Mouse (Mus musculus): Measurements from ENCODE around the gene Tmem94.

Gene Tmem94

DNA sequence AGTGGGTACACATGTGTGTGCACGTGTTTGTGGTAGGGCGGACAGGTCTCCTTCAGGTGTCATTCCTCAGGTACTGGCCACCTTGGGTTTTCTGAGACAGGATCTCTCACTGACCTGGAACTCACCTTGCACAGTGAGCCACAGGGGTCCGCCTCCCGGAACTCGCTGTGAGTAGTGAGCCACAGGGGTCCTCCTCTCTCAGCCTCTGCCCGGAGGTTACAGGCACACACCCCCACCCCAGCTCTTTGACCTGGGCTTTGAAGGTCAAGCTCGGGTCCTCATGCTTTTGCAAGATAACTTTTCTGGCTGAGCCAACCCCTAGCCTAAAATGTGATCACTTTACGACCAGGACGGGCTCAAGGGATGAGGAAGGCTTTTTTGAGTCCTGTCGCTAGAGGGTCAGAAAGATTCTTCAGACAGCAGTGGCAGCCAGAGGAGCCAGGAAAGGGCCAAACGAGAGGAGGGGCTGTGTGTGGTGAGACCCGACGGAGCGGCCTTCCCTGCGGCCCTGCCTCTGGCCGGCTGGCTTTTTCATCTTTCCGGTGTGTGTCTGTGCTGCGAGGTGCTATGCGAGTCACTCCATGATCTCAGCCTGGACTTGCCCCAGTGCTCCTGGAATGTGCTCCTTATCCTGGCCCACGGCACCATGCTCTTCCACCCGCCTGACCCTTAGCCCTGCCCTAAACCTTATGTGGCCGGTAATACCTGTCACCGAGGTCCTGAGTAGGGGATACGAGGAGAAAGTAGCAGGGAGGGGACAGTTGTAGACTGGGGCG lies 65.5 kb downstream of the Tmem94 start:
- DNase-seq (ENCODE audit: low read depth in 1 of 2, low spot score in 2 of 2) = no peak

DNA sequence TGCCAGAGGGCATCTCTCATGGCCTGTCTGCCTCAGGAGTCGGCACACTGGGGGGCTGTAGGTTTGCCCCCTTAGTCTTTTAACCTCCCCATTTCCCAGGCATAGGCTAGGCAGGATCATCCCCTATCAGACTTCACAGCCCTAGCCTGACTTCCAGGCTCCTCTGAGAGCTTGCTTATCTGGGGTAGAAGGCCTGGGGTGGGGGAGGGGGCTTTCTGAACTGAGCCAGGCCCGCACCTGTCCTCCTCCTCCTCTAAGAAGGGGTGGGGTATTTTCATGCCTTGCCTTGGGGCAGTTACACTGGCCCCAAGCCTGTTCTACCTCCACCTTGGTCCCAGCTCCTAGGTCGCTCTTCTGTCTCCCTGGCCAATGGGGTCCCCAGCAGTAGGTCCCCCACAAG lies 66.3 kb downstream of the Tmem94 start:
- no peak for DNase-seq (ENCODE audit: low read depth in 1 of 2, low spot score in 2 of 2)

DNA sequence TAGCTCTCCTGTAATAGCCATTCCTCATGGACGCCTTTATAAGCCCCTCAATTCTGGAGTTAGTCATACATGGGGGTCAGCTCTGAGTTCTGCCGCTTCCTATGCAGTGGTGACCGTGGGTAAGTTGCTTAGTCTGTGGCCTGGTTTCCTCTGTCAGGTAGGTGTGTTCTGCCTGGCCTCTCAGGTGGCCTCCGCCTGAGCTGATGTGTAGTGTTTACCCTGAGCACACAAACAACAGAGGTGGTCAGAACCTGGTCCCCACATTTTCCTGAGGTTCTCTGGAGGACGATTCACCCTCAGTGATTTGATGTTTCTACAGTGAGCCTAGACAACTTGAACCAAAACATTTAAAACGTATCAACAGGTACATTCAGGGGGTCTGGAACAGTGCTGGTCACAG lies 66.8 kb downstream of the Tmem94 start:
- DNase-seq (ENCODE audit: low read depth in 1 of 2, low spot score in 2 of 2) = no peak

DNA sequence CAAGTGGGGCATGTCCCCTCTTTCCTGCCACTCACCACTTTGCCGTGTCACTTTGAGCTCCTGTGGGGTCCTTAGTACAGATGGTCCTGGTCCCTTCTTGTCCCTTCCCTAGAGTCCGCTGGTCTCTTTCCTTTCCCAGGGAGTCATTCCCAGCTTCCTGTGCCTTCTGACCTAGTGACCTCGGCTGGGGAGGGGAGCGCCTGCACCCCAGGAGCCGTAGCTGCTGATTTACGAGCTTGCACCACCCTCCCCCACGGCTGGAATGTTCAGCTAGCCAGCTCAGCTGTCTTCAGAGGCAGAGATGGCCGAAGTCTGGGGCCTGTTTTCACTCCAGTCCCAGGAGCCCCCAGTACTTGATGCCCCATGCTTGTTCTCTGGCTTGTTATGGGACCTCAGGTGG lies 67.3 kb downstream of the Tmem94 start:
- no peak for DNase-seq (ENCODE audit: low read depth in 1 of 2, low spot score in 2 of 2)

DNA sequence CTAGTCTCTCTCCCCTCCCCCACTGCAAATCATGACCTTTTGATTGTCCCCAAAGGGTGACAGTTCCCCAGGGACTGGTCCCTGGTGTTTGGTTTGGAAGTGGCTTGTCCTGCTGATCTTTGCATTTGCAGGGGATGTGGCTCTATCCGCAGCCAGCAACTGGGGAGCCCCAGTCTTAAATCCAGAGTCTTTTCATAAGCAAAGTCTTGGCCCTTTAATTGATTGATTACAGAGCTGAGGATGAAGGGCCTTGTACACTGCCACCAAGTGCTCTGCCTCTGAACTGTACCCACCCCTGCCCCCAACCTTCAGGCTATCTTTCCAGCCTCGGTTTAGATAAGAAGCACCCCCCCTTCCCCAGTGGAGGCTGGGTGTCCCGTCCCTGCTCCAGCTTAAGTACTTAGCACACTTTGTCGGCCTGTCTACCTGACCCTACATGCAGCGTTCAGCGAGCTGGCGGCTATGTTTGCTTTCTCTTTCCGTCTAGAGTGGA lies 67.8 kb downstream of the Tmem94 start:
- DNase-seq (ENCODE audit: low read depth in 1 of 2, low spot score in 2 of 2) = no peak

DNA sequence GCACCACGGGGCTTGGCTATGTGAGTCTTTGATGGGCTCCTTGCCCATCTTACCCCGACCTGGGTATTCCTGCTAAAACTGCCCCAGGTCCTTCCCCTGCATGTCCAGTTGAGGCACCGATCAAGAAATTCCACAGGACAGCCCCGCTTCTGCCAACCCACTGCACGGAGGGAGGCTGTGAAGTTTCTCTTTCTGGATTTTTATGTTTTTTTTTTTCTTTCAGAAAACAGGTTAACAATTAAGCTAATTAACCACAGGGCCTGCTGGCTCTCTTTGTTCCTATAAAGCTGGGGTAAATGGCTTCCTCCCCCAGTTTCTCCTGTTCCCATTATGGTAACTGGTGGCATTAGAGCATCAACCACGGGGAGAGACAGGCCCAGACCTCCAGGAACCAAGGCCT lies 68.8 kb downstream of the Tmem94 start:
- DNase-seq (ENCODE audit: low read depth in 1 of 2, low spot score in 2 of 2) = no peak

DNA sequence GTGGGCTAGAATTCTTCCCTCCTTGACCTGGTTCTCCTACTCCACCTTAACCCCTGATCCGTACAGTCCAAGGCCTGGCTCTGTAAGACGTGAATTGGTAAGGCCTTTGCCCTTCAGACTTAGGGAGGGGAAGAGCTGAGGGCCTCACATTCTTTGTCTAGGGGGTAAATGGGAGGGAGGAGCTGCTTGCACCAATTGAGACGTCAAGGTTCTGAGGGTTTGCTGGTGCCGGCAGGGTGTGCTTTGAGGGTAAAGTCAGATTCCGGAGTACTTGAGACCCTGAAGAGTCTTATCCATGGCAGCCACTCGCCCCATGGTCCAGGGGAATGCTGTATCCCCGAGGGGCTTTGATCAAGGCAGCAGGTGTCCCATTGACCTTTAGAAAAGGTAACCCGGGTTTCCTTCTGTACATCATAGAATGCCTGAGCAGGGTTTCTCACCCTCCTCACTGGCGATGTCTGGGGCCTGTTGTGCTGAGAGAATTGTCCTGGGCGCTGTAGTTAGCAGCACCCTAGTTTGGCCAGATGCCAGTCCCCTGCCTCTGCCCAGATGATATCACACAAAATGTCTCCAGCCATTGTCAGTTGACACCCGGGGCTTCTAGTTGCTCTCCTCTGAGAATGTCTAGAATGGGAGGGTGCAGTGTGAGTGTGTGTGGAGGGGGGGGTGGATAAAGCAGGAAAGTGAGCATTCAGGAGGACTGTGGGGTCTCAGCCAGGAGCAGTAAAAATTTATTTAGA lies 71.6 kb downstream of the Tmem94 start:
- no peak for DNase-seq (ENCODE audit: low read depth in 1 of 2, low spot score in 2 of 2)

DNA sequence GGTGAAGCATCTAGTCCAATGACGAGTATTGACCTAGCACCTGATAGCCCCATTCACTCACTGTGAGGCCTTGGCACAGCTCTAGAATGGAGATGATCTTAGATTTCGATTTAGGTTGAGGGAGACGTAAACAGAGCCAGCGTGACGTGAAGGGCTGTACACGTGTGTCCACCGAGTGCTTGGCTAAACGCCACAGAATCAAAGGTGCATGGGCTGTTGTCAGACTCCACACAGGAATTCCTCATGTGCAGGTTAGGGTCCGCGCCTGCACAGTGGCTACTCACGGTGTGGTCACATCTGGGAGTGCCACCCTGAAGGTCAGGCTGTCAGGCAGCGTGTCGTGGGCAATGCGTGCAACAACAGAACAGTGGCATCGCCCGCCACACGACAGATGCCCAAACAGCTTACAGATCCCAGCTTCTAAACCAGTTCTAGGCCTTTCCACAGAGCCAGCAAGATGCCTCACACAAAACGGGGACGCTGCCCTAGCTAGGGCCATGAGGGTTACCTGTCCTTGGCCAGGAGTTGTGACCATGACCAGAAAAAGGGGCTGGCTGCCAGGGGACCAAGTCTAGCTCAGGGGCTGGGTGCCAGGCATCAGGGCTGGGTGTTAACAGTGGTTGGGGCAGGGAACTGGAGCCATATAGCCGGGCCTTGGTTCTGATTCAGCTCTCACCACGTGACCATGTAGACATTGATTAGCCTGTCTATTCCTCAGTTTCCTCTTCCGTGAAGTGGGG lies 72.5 kb downstream of the Tmem94 start:
- no peak for DNase-seq (ENCODE audit: low read depth in 1 of 2, low spot score in 2 of 2)

DNA sequence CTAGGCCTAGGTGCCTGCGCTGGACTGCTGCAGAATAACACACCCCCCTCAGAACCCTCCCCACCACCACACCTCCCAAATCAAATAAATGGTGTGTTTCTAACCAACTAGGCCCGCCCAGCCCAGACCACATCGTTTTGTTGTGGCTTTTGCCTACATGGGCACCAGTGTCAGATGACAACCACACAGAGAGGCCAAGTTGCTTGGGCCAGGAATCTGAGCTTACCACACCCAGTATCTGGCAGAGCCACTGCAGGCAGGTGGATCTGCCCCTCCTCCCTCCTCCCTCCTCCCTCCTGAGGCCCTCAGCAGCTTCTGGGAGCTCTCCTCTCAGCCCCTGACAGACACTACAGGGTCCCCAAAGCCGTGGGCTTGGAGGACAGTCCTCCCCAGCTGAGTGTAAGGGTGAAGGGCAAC lies 73.7 kb downstream of the Tmem94 start:
- DNase-seq (ENCODE audit: low read depth in 1 of 2, low spot score in 2 of 2) = no peak

DNA sequence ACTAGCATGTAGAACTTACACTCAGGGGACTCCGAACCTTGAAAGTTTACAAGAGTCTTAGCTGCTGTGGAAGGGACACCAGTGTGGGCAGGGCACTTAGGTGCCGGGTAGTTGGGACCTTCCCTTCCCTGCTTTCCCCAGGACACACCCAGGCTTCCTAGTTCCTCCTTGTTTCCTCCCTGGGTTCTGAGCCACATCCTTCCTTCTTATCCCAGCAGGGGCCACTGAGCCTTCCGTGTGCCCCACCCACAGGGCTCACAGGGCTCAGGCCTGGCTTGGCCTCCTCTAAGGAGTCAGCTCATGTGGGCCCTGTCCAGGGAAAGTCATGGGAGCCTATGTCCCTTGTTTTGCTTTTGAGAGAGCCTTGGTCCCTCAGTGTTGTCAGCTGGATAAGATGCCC lies 74.5 kb downstream of the Tmem94 start:
- DNase-seq (ENCODE audit: low read depth in 1 of 2, low spot score in 2 of 2) = no peak

DNA sequence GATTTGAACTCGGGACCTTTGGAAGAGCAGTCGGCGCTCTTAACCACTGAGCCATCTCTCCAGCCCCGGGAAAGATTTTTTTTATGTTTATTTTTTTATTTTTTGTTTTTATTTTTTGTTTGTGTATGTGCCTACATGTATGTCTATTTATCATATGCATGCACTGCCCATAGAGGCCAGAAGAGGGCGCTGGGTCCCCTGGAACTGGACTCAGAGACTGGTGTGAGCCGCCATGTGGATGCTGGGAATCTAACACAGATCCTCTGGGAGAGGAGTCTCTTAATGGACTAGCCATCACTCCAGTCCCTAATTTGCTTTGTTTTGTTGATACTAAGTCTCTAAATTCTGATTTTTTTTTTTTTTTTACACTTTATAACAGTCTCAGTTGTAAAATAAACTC lies 75.8 kb downstream of the Tmem94 start:
- DNase-seq (ENCODE audit: low read depth in 1 of 2, low spot score in 2 of 2) = no peak

DNA sequence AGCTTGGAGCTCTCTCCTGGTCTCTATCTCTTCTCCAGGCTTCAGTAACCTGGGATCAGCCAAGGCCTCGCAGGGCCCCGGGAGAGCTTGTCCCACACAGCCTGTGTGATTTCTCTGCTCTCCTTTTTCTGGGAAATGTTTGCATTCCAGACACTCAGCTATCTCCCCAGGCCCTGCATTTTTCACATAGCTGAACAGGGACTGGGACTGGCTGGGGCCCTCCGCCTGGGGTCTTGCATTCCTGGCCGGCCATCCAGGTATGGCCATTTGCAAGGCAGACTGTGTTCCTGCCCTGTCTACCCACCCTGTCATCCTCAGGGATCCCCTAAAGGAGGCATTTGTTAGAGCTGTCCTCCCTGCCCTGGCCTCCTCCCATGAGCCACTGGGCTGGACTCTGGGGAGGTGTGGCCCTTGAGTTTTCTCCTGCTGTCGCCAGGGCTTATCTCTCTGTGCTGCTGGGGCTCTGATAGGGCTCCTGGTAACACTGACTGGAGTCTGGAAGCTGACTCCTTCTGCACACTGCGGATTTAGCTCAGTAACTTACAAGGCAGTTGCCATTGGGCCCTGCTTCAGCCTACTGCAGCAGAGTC lies 76.8 kb downstream of the Tmem94 start:
- no peak for DNase-seq (ENCODE audit: low read depth in 1 of 2, low spot score in 2 of 2)

DNA sequence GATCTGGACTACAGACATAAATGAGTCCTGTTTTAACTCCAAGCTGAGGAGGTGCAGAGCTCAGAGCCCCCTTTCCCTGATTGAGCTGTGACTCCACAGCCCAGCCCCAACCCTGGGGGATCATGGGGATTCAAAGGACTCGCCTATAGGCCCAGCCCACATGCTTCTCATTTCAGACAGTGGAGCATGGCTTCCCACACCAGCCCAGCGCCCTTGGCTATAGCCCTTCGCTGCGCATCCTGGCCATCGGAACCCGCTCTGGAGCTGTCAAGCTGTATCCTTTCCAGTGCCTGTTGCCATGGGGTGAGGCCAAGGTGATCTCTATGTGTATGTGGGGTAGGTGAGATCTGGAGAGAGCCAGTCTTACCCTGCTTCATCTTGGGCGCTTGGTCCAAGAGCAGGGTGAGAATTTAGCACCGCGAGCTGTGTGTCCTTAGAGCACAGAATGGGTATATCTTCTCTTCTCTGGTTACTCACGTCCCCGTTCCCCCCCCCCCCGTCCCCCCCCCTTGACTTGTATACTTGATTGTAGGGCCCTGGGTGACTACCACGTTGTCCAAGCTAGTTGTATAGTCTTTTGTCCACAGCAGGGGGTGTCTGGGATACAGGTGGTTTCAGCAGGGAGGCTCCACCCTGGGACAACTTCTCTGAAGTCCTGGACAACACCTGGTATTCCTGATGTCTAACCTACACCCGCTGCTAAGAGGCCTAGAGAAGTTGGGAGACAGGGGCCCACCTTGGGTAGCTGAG lies 78.1 kb downstream of the Tmem94 start:
- DNase-seq (ENCODE audit: low read depth in 1 of 2, low spot score in 2 of 2) = no peak

DNA sequence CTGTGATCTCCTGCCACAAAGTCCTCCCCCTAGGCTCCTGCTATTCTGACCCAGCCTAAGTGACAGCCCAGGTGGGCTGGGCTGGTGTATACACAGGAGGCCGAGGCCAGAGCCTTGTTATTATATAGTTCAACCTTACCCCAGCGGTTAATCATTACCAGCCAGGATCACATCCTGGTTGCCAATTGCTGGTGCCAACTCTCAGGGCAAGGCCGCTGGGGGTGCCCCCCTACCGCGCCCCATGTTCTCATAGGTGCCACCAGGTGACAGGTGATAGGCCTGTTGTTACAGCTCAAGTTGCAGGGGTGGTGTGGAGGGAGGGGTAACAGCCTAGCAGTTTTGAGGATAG lies 78.6 kb downstream of the Tmem94 start:
- no peak for DNase-seq (ENCODE audit: low read depth in 1 of 2, low spot score in 2 of 2)

DNA sequence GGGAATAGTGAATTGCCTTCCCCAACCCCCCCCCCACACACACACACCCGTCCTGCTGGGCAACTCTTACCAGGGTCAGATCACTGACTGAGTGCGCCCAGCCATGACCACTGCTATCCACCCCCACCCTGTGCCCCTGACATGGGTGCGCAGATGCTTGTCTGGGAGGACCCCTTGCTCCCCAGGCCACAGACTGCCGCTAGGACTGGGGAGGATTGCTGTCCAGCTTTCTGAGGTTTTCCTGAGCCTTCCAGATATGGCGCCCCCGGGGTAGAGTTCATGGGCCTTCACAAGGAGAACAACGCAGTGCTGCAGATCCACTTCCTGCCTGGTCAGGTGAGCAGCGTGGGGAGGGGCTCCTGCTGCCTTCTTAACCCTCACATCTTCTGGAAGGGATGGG lies 79.0 kb downstream of the Tmem94 start:
- DNase-seq (ENCODE audit: low read depth in 1 of 2, low spot score in 2 of 2) = no peak

DNA sequence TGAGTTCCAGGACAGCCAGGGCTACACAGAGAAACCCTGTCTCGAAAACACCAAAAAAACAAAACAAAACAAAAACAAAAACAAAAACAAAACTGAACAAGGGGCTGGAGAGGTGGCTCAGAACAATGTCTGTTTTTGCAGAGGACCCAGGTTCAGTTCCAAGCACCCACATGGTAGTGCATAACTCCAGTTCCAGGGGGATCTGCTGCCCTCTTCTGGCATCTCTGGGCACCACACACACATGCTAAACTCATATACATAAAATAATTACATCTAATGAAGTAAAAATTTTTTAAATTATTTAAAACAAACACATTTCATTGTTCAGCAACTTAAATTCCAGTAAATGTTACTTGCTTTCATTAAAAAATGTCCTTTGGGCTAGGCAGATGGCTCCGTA lies 80.6 kb downstream of the Tmem94 start:
- DNase-seq (ENCODE audit: low read depth in 1 of 2, low spot score in 2 of 2) = no peak
